Mouse (Mus musculus) kidney, postnatal 10 days (tissue): ENCODE measurements around the gene Myl7.

Source experiments
- DNase-seq: peaks from one replicate; pipeline ENCODE4 v3.0.0; 2021; ENCODE audit warnings: mixed read lengths

The Myl7 gene

GRCm38 (mm10) chr11:5861678-5862393 lies 36.7 kb downstream of the Myl7 start, which contains the start of gene Aebp1:
Aebp1 (plus strand) TSS chr11:5861947.
- peak; percentile 88 for DNase-seq

GRCm38 (mm10) chr11:5860639-5861038 lies 37.9 kb downstream of the Myl7 start:
- DNase-seq: no peak

GRCm38 (mm10) chr11:5859883-5860550 lies 38.6 kb downstream of the Myl7 start:
- no peak for DNase-seq

- DNase-seq: peak; percentile 18
Observed at GRCm38 (mm10) chr11:5858723-5859122, 39.9 kb downstream of the Myl7 start.

DNA sequence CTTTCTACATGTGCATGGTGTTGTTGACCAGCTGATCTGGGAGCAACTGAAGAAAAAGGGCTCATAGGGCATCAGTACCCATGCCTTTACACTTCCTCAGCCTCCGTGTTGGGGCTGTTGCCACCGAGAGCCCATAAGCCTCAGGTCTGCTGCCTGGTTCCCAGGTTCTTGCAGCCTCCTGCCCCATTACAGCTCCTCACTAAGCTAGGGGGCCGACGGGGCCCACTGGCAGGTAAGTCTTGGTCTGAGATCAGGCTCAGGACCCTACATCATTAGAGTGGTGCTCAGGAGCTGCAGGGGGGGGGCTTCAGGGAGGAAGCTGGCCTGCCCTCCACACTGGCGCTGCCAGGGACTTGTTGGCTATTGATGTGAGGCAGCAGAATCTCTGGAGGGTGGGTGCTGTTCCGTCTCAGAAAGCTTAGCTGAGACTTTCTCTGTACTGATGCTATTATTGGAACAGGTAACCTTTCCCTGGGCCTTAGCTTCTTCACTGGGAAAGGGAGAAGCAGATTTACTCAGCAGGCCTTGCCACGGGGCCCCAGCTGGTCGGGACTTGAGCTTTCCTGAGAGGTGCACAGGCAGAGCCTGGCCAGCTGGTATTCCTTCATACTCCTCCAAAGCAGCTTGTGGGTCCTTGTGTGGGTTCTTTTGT lies 42.0 kb downstream of the Myl7 start:
- no peak for DNase-seq

DNA sequence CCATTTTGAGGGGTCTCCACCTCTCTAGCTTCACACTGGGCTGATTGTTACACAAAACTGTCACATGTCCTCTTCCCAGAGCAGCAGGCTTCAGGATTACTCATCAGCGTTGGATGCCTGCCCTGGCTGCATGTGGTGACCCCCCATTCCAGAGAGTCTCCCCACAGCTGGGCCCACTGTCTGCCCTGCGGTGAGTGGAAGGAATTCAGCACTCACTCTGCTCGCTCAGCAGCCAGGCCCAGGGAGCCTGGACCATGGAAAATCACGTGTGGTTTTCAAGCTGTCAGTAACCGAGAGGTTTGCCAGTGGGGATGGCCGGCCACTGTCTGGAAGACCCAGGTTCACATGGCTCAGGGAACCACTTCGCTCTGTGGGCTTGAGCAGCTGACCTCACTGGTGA lies 42.7 kb downstream of the Myl7 start:
- peak; percentile 74 for DNase-seq

DNA sequence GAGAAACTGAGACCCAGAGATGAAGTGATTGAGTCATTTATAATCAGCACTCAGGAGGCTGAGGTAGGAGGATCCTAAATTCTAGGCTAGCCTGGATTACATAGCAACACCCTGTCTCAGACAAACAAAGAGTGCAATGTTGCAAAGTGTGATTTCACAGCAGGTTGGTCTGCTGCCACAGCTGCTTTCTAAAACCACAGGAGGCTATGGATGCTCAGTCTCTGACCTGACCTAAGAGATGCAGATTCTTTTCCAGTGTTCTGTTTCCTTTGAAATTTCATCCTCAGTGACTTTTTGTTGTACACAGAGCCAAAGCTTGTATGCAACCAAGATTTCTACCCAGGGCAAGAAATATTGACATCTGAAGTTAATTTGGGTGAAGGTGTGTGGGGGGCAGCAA lies 43.1 kb downstream of the Myl7 start:
- no peak for DNase-seq

DNA sequence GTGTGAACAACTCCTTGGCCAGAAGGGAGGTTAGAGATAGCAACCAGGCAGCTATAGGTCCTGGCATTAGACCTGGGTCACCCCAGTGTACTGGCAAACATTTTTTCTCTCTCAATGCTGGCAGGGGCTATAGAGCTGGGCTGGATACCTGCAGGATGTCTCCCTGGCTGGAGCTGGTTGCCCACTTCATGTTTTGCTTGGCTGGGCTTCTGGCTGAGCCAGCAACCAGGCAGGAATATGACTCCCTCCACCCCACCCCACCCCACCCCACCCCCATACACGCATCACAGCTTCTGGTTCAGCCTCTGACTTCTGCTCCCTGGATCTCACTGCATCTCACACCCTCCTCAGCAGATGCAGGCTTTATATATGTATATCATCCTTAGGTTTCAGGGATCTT lies 46.3 kb downstream of the Myl7 start:
- peak; percentile 44 for DNase-seq

DNA sequence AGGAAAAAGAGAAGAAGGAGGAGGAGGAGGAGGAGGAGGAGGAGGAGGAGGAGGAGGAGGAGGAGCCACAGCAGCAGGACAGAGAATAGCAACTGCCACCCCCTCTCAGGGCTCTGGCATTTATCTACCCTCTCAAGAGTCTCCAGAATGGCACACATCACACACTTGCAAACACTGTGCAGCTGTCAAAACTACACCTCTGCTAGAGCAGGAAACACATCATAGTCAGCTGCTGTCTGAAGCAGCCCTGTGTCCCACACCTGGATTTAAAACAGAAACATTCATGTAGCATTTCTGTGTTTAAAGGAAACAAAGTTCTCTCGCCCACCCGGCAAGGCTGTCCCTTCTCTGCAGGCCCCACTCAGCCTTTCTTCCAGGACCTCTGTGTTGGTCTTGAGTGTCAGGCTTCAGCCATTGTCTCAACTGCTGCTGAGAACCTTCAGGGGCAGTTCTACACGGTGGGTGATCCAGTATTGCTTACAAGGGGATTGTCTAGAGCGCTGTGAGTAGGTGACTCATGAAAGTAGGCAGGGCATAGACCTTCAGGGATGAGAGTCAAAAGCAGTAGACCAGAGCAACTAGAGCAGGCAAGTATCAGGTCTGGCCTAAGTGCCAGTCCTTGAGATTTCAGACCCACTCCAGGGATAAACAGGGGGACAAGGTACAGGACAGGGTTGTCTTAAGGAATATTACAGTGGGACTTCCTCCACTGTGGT lies 47.4 kb downstream of the Myl7 start:
- DNase-seq: no peak

DNA sequence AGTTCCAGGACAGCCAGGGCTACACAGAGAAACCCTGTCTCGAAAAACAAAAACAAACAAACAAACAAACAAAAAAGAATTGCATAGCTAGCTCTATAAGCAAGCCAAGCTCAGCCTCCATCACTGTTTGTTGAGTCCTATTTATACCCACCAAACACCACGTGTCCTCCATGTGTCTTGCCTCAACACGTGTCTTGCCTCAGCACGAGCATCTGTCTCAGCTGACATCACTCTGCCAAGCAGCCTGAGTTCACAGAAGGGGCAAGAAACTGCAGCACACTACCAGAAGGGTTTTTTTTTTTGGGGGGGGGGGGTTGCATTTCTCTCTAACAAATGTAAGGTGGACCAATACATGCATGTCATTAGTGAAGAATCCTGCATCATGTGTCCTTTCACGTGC lies 48.1 kb downstream of the Myl7 start:
- no peak for DNase-seq

DNA sequence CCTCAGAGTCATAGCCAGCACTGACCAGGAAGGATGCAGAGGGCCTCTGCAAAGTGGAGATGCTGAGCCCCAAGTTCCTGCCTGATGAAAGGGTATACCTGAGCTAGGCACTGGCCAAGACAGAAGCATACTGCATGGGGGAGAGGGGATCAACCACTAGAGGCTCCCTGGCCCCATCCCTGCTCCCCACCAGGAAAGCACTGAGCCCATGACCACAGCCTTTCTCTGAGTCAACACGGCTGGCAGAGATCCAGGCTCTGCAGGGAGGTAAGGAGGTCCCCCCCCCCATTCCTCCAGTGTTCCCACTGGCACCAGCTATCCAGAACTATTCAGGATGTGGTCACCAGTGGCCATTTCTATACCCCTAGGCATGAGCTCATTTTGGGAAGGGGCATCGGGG lies 49.3 kb downstream of the Myl7 start:
- DNase-seq: peak; percentile 43

DNA sequence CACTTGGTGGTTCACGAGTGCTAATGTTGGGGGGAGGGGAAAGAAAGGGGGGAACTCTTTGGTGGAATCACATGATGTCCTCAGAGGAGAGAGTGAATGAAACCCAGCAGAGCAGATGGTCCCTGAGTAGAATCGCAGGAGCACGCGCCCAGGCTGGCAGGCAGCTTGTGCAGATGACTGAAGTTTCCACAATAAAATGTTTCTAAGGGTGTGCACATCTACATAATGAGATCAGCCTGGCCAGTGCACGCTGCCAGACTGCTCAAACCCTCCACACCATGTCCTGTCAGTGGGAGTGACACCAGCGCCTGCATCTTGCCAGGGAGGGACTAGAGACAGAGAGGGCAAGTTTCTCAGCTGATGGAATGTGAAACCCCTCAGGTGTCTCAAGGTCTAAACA lies 49.8 kb downstream of the Myl7 start:
- DNase-seq: no peak

GRCm38 (mm10) chr11:5846639-5847345 lies 51.8 kb downstream of the Myl7 start:
- DNase-seq: peak; percentile 82
